Mouse (Mus musculus): ENCODE data around the gene Gm10392. TPM values are rescaled to one million over a fixed set of nuclear protein-coding genes. Genes with fewer than 3 reads are reported as not detected.
A peak's percentile ranks its signal among the peaks of the same experiment; 100 is the strongest.

Gene Gm10392
- polyA plus RNA-seq, 1 experiment, result 0.87 TPM

DNA sequence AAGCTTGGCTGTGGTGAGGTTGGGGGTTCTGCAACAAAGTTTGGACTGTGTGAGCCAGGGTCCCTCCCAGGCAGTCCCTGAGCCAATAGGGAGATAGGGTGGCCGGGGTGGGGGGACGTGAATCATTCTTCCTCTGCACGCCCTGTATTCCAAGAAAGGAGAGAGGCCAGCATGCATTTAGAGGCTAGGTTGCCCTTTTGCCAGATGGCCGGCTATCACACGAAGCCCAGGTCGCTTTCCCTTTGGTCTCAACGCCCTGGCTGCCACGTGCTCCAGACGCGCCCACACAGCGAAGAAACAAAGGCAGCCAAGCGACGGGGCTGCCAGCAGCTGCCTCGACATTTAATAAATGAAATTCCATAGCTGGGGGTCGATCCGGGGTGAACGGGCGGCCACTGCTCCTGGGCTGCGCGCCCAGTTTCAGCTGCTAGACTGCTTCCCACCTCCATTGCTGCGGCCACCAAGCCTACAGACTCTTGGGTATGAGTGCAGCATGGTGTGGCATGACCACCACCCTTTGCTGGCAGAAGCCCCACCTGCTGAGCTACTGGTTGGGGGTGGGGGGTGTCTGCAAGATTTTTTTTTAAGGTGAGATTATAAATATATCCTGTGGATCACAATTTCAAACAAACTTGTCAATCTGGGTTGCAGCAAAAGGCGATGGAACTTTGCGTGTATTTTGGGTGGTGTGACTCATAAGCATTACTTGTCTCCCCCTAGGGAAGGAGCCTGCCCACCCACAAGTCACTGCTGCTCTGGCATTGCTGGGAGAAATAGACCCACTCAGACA, 27.3 kb downstream of the Gm10392 start:
- H3K4me1 ChIP-seq (ENCODE audit: control insufficient read depth, insufficient read depth, low read length), result peaks cover 5% of the 10 kb centered on the region; the same call in 1 of the 2 replicates
- H3K4me3 ChIP-seq (replicated peaks; ENCODE audit: control insufficient read depth, low read depth, low read length), result peak overlapping the region; percentile 40
- no peak for TF ChIP-seq POLR2A (IDR thresholded peaks at IDR 0.05; ENCODE audit: borderline replicate concordance, control insufficient read depth, low read depth, low read length)
- WGBS, result under 1% methylated on average over 23 of the region's 23 CpGs
- H3K27ac ChIP-seq (ENCODE audit: control insufficient read depth, insufficient read depth, low read depth, low read length, poor library complexity), result no peak overlapping the region

DNA sequence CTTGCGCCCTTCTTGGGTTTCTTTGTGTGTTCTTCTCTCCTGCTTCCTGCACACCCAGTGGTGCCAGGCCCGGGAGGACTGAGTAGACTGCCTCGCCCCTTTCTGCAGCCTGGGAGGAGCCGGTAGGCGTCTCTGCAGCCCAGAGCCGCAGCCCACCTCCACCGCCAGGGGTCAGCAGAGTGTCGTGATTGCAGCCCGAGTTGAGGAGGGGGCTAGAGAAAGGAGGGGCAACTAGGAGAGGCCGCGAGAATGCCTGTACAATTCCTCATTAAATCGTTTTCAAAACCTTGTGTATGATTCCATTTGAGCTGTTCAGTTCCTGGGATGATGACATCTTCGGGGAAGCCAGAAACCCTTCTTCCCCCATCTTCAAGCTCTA, 27.9 kb downstream of the Gm10392 start:
- TF ChIP-seq CTCF (IDR thresholded peaks at IDR 0.05; ENCODE audit: control insufficient read depth, insufficient read depth, low read length), result peak; percentile 93
- TF ChIP-seq POLR2A (IDR thresholded peaks at IDR 0.05; ENCODE audit: borderline replicate concordance, control insufficient read depth, low read depth, low read length), result peak; percentile 23; the same call in 1 of the 2 replicates
- H3K4me1 ChIP-seq (ENCODE audit: control insufficient read depth, insufficient read depth, low read length), result peaks cover 5% of the 10 kb centered on the region; the same call in 1 of the 2 replicates

DNA sequence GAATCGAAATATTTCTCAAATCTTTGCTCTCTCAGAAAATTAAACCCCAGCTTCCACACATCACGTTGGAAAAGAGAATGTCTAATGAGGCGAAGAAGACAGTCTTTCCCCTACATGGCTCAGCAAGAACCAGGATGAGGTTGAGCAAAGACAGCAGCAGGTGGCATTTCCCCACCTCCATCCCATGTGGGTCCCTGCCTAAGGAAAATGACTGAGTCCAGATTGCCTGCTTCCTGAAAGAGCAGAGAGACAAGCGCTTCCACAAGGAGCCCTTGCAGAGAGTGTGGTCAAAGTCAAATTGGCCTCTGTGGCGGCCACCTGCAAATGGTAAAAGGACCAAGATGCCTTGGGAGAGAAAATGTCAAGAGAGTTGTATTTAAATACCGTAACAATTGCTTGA, 28.5 kb downstream of the Gm10392 start:
- 67% methylated on average over 6 of the region's 6 CpGs for WGBS
- H3K27ac ChIP-seq (ENCODE audit: control insufficient read depth, insufficient read depth, low read depth, low read length, poor library complexity), result no peak overlapping the region
- no peak overlapping the region for H3K4me3 ChIP-seq (replicated peaks; ENCODE audit: control insufficient read depth, low read depth, low read length)
- peaks cover 5% of the 10 kb centered on the region; the same call in 1 of the 2 replicates for H3K4me1 ChIP-seq (ENCODE audit: control insufficient read depth, insufficient read depth, low read length)
- TF ChIP-seq CTCF (IDR thresholded peaks at IDR 0.05; ENCODE audit: control insufficient read depth, insufficient read depth, low read length), result no peak
- no peak for TF ChIP-seq POLR2A (IDR thresholded peaks at IDR 0.05; ENCODE audit: borderline replicate concordance, control insufficient read depth, low read depth, low read length)

More for the DNA sequence above, 27.9 kb downstream of the Gm10392 start:
- WGBS, result under 1% methylated on average over 13 of the region's 13 CpGs
- Histone ChIP-seq H3K4me3 (replicated peaks; ENCODE audit: control insufficient read depth, low read depth, low read length) (no peak overlapping the region), H3K27ac (ENCODE audit: control insufficient read depth, insufficient read depth, low read depth, low read length, poor library complexity) (no peak overlapping the region)

DNA sequence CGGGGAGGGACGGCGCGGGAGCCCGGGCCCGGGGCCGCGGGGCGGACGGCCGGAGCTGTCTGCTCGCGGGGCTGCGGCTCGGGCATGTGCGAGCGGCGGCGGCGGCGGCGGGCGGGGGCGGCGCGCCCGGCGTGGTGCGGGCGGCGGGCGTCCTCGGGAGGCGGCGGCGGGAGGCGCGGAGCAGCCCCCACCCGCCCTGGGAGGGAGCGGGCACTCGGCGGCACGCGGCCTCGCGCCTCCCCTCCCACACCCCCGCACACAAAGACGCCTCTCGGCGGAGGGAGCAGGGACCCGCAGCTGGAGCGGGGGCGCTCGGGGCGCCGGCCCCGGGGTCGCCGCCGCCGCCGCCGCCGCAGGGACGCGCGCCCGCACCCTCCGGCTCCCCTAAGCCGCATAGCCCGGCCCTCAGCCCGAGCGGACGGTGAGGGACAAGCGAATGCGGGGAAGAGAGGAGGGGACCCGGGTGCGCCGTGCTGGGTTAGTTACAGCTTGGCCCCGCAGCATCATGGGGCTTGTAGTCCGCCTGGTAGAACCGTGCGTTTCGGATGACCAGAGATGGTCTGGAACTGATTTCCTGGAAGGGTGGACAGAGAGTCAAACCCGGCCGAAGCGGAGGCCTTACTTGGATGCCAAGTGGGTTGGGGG, 29.3 kb downstream of the Gm10392 start, which contains the start of gene Ankrd13b:
Gene Ankrd13b, minus strand, starts transcription at position 88 of the 645 bp plus-strand sequence.
- WGBS, result 4% methylated on average over 66 of the region's 87 CpGs
- Histone ChIP-seq H3K4me1 (ENCODE audit: control insufficient read depth, insufficient read depth, low read length) (peaks cover 5% of the 10 kb centered on the region; the same call in 1 of the 2 replicates), H3K4me3 (replicated peaks; ENCODE audit: control insufficient read depth, low read depth, low read length) (peak within 1 kb of the TSS; percentile 64), H3K27ac (ENCODE audit: control insufficient read depth, insufficient read depth, low read depth, low read length, poor library complexity) (no peak within 1 kb of the TSS)
- TF ChIP-seq CTCF (IDR thresholded peaks at IDR 0.05; ENCODE audit: control insufficient read depth, insufficient read depth, low read length) (no peak), POLR2A (IDR thresholded peaks at IDR 0.05; ENCODE audit: borderline replicate concordance, control insufficient read depth, low read depth, low read length) (no peak)

DNA sequence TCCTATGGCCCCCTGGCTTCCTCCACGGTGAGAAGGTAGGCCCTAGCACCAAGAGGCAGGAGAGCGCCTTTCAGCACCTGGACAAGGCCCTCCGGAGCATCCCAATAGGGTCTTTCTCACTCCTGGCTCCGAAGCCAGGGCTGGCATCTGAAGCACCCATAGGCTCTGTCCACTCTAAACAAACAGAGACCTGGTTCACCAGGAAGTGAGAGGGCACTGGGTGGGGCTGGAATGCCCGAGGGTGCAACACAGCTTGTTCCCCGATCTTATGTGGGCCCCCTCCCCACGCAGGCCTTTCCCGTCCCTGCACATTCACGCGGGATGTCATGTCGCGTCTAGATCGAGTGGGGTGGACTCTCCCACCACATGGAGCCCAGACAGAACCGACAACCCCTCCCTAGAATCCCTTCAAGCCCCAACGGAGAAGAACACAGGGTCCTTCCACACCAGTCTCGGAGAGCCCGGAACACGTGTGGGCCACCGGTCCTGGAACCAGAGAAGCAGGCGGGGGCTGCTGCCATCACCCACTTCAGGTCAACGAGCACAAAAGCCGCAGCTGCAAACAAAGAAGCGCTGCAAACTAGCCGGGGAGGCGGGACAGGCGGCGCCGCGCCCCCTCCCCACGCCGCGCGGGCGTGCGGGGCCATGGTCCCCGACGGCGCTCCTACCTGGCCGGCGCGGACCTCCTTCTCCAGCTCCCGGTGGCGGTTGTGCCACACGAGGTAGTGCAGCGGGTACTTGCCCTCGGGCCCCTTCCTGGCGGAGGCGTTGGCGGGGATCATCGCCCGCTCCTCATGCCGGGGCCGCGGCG, 30.0 kb downstream of the Gm10392 start:
- 7% methylated on average over 55 of the region's 55 CpGs for WGBS
- Histone ChIP-seq H3K4me3 (replicated peaks; ENCODE audit: control insufficient read depth, low read depth, low read length) (peak overlapping the region; percentile 41), H3K27ac (ENCODE audit: control insufficient read depth, insufficient read depth, low read depth, low read length, poor library complexity) (no peak overlapping the region), H3K4me1 (ENCODE audit: control insufficient read depth, insufficient read depth, low read length) (peaks cover 4% of the 10 kb centered on the region; the same call in 1 of the 2 replicates)
- TF ChIP-seq POLR2A (IDR thresholded peaks at IDR 0.05; ENCODE audit: borderline replicate concordance, control insufficient read depth, low read depth, low read length) (no peak), CTCF (IDR thresholded peaks at IDR 0.05; ENCODE audit: control insufficient read depth, insufficient read depth, low read length) (no peak)

DNA sequence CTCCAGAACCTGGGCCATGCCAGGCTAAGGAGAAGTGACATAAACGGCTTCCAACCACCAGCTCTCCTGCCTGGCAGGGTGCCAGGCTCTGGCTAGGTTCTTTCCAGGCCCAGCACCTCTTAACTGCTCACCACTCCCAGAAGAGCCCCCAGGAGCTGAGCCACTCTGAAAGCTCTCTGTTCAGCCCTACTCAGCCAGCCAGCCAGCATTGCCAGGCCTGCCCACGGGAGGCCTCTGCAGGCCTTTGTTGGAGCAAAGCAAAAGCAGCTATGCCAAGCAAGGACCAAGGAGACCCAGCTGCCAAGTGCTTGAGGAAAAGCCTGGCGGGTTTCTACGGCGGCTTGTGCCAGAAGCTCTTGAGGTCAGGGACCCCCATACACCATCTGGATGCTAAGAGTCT, 32.2 kb downstream of the Gm10392 start:
- 56% methylated on average over 5 of the region's 5 CpGs for WGBS
- no peak overlapping the region for H3K4me3 ChIP-seq (replicated peaks; ENCODE audit: control insufficient read depth, low read depth, low read length)
- no peak overlapping the region for H3K27ac ChIP-seq (ENCODE audit: control insufficient read depth, insufficient read depth, low read depth, low read length, poor library complexity)
- no peak for TF ChIP-seq POLR2A (IDR thresholded peaks at IDR 0.05; ENCODE audit: borderline replicate concordance, control insufficient read depth, low read depth, low read length)
- peaks cover 5% of the 10 kb centered on the region for H3K4me1 ChIP-seq (ENCODE audit: control insufficient read depth, insufficient read depth, low read length)

DNA sequence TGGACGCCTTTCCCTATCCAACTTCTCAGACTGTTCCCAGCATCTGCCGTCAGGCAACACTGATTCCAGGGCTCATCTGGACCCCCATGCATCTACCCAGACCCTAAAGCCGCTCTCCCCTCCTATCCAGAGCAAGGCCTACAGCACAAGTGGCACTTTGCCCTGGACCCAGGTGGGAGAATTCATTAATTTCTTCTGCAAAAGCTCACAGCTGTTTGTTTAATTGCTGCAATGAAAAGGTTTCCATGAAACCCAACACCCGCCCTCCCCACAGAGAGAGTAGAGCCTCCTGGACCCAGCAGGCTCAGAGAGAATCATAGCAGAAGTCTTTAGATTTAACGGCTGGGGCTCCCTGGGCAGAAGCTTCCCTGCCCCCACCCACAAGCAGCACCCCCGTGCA, 33.8 kb downstream of the Gm10392 start:
- H3K4me3 ChIP-seq (replicated peaks; ENCODE audit: control insufficient read depth, low read depth, low read length), result no peak overlapping the region
- WGBS, result 82% methylated on average over 6 of the region's 6 CpGs
- H3K27ac ChIP-seq (ENCODE audit: control insufficient read depth, insufficient read depth, low read depth, low read length, poor library complexity), result no peak overlapping the region
- H3K4me1 ChIP-seq (ENCODE audit: control insufficient read depth, insufficient read depth, low read length), result peaks cover 3% of the 10 kb centered on the region
- no peak for TF ChIP-seq POLR2A (IDR thresholded peaks at IDR 0.05; ENCODE audit: borderline replicate concordance, control insufficient read depth, low read depth, low read length)
- TF ChIP-seq CTCF (IDR thresholded peaks at IDR 0.05; ENCODE audit: control insufficient read depth, insufficient read depth, low read length), result no peak

All from bone marrow, adult 2 months (tissue).